ENCODE assay signal across 26 mouse cellular contexts in genomic region chr1:127083761-127084308, GRCm38 (mm10).
DNase-seq lines count a peak whose midpoint lies in the region; ATAC-seq lines count a peak whose summit lies in the region.
"Had no signal": no experiment of that assay in that cellular context is flagged by ENCODE, and none has a peak within 500 bp of the region (broad histone marks: within the 10 kb centered on the region; RNA-seq: fewer than 3 reads in every experiment).

No protein-coding gene starts in this region.

- H3K27me3 ChIP-seq in heart, embryonic 11.5 days (ENCODE audit: control insufficient read depth, insufficient read depth, low read length): no peaks in the 10 kb centered on the region
- H3K27me3 ChIP-seq in midbrain, embryonic 11.5 days (ENCODE audit: control insufficient read depth, insufficient read depth, low read length): no peaks in the 10 kb centered on the region
- H3K27me3 ChIP-seq in midbrain, embryonic 10.5 days (ENCODE audit: low read depth, poor library complexity, severe bottlenecking): no peaks in the 10 kb centered on the region
- H3K27me3 ChIP-seq: embryonic facial prominence, embryonic 12.5 days; embryonic facial prominence, embryonic 15.5 days; heart, embryonic 13.5 days; hindbrain, embryonic 13.5 days; intestine, embryonic 15.5 days had no signal

- no peaks in the 10 kb centered on the region for H3K4me1 ChIP-seq in heart, embryonic 11.5 days (ENCODE audit: control insufficient read depth, insufficient read depth, low read length)
- no peaks in the 10 kb centered on the region for H3K4me1 ChIP-seq in midbrain, embryonic 11.5 days (ENCODE audit: control insufficient read depth, insufficient read depth, low read length)
- H3K4me1 ChIP-seq in midbrain, embryonic 10.5 days: no peaks in the 10 kb centered on the region
- H3K4me1 ChIP-seq: embryonic facial prominence, embryonic 15.5 days; heart, embryonic 13.5 days; hindbrain, embryonic 10.5 days; hindbrain, embryonic 13.5 days; intestine, embryonic 15.5 days had no signal

- no peaks in the 10 kb centered on the region; the same call in 1 of the 2 replicates for H3K9me3 ChIP-seq in heart, embryonic 11.5 days (replicated peaks; ENCODE audit: control insufficient read depth, low read length)
- no peaks in the 10 kb centered on the region for H3K9me3 ChIP-seq in midbrain, embryonic 11.5 days (ENCODE audit: control insufficient read depth, low read length)
- H3K9me3 ChIP-seq in midbrain, embryonic 10.5 days (replicated peaks): no peaks in the 10 kb centered on the region
- H3K9me3 ChIP-seq: embryonic facial prominence, embryonic 12.5 days; embryonic facial prominence, embryonic 15.5 days; intestine, embryonic 15.5 days had no signal

- H3K4me3 ChIP-seq in heart, embryonic 11.5 days (ENCODE audit: low read depth, low read length): no peak overlapping the region
- H3K4me3 ChIP-seq in midbrain, embryonic 11.5 days (ENCODE audit: low read depth, low read length): no peak overlapping the region
- no peak overlapping the region for H3K4me3 ChIP-seq in midbrain, embryonic 10.5 days
- H3K4me3 ChIP-seq: embryonic facial prominence, embryonic 12.5 days; embryonic facial prominence, embryonic 15.5 days; gastrocnemius, adult 2 months; heart, embryonic 13.5 days; hindbrain, embryonic 10.5 days; hindbrain, embryonic 13.5 days; intestine, embryonic 15.5 days had no signal

- no peak for ATAC-seq in heart, embryonic 11.5 days (replicated peaks; ENCODE audit: insufficient number of reproducible peaks, low FRiP score, low TSS enrichment)
- no peak for ATAC-seq in midbrain, embryonic 11.5 days (ENCODE audit: low FRiP score)
- ATAC-seq in granulocyte monocyte progenitor cell, adult 5-6 weeks (replicated peaks; ENCODE audit: poor library complexity, severe bottlenecking): peak; percentile 85
- peak; percentile 48 for ATAC-seq in megakaryocyte progenitor cell, adult 5-6 weeks (replicated peaks; ENCODE audit: poor library complexity)
- ATAC-seq: CD4-positive, CD25-positive, alpha-beta regulatory T cell, adult 4 months; forebrain, embryonic 14.5 days; forebrain, postnatal 0 days; hindbrain, embryonic 16.5 days; intestine, embryonic 15.5 days had no signal

- H3K27ac ChIP-seq in heart, embryonic 11.5 days (ENCODE audit: low read depth, low read length): no peak overlapping the region
- no peak overlapping the region for H3K27ac ChIP-seq in midbrain, embryonic 11.5 days (ENCODE audit: low read depth, low read length)
- no peak overlapping the region for H3K27ac ChIP-seq in midbrain, embryonic 10.5 days (replicated peaks)
- H3K27ac ChIP-seq: embryonic facial prominence, embryonic 12.5 days; embryonic facial prominence, embryonic 15.5 days; gastrocnemius, adult 2 months; heart, embryonic 13.5 days; hindbrain, embryonic 10.5 days; hindbrain, embryonic 13.5 days; intestine, embryonic 15.5 days had no signal

- no peaks in the 10 kb centered on the region for H3K36me3 ChIP-seq in heart, embryonic 11.5 days (ENCODE audit: control insufficient read depth, insufficient read depth, low read length)
- no peaks in the 10 kb centered on the region for H3K36me3 ChIP-seq in midbrain, embryonic 11.5 days (ENCODE audit: control insufficient read depth, insufficient read depth, low read length)
- no peaks in the 10 kb centered on the region for H3K36me3 ChIP-seq in midbrain, embryonic 10.5 days
- H3K36me3 ChIP-seq: embryonic facial prominence, embryonic 12.5 days; embryonic facial prominence, embryonic 15.5 days; heart, embryonic 13.5 days; hindbrain, embryonic 10.5 days; hindbrain, embryonic 13.5 days; intestine, embryonic 15.5 days had no signal

- H3K4me2 ChIP-seq in heart, embryonic 11.5 days: no peak overlapping the region
- H3K4me2 ChIP-seq in midbrain, embryonic 11.5 days: no peak overlapping the region
- H3K4me2 ChIP-seq: embryonic facial prominence, embryonic 12.5 days; embryonic facial prominence, embryonic 15.5 days; heart, embryonic 13.5 days; hindbrain, embryonic 13.5 days; intestine, embryonic 15.5 days had no signal

- WGBS in heart, embryonic 11.5 days (ENCODE audit: insufficient replicate concordance): 64% methylated on average over 3 of the region's 3 CpGs
- WGBS in midbrain, embryonic 11.5 days: 70% methylated on average over 3 of the region's 3 CpGs
- 81% methylated on average over 3 of the region's 3 CpGs for WGBS in midbrain, embryonic 10.5 days

- no peak overlapping the region for H3K9ac ChIP-seq in heart, embryonic 11.5 days (ENCODE audit: low read depth, low read length)
- H3K9ac ChIP-seq in midbrain, embryonic 11.5 days (ENCODE audit: low read length): no peak overlapping the region
- H3K9ac ChIP-seq: embryonic facial prominence, embryonic 12.5 days; embryonic facial prominence, embryonic 15.5 days; forebrain, postnatal 0 days; heart, embryonic 13.5 days; hindbrain, embryonic 13.5 days; intestine, embryonic 15.5 days had no signal

- peak; percentile 10 to 23 for DNase-seq in heart, adult 18-20 months
- DNase-seq in midbrain, embryonic 11.5 days (ENCODE audit: low spot score, missing footprints): peak; percentile 61
- DNase-seq in midbrain, embryonic 10.5 days (ENCODE audit: low spot score): no peak
- DNase-seq in lung, postnatal 14 days: no peak
- no peak for DNase-seq in spleen, postnatal 10 days (ENCODE audit: low spot score in 2 of 2)
- DNase-seq: adrenal gland, adult 8-10 months; adrenal gland, postnatal 25 days; cerebellum, adult 18-20 months; cerebellum, adult 9-10 months; cerebellum, postnatal 14 days; forebrain, postnatal 0 days; gastrocnemius, adult 2 months; gastrocnemius, postnatal 14 days; heart, postnatal 14 days had no signal

Comparison
In these comparisons a context has a peak if more than half of its experiments do, and no peak if none do; other contexts are left out.
1. DNase-seq: peak in heart, adult 18-20 months (2 of 2) and midbrain, embryonic 11.5 days (single experiment); none in midbrain, embryonic 10.5 days (single experiment), lung, postnatal 14 days (single experiment) and spleen, postnatal 10 days (0 of 2).
2. ATAC-seq: peak in granulocyte monocyte progenitor cell, adult 5-6 weeks (single experiment) and megakaryocyte progenitor cell, adult 5-6 weeks (single experiment); none in heart, embryonic 11.5 days (single experiment) and midbrain, embryonic 11.5 days (single experiment).